Mouse (Mus musculus) ES-E14 (cell line): ENCODE measurements around the gene Tacr2.

Experiments
- CHD2 ChIP-seq: IDR thresholded peaks from 2 replicates; pipeline ENCODE4 v1.6.1; 2014; ENCODE audit warnings: mild to moderate bottlenecking, low read depth, low read length, inconsistent platforms
- HCFC1 ChIP-seq: IDR thresholded peaks from 2 replicates; pipeline ENCODE4 v1.6.1; 2012; ENCODE audit warnings: low read length, inconsistent platforms, borderline replicate concordance; ENCODE audit not compliant: insufficient read depth
- MAFK ChIP-seq: IDR thresholded peaks from 2 replicates; pipeline ENCODE4 v1.6.1; 2014; ENCODE audit warnings: mild to moderate bottlenecking, low read depth, low read length, inconsistent platforms; ENCODE audit not compliant: insufficient read depth
- ZNF384 ChIP-seq: IDR thresholded peaks from 2 replicates; pipeline ENCODE4 v1.6.1; 2012; ENCODE audit warnings: low read depth, low read length, inconsistent platforms

DNA sequence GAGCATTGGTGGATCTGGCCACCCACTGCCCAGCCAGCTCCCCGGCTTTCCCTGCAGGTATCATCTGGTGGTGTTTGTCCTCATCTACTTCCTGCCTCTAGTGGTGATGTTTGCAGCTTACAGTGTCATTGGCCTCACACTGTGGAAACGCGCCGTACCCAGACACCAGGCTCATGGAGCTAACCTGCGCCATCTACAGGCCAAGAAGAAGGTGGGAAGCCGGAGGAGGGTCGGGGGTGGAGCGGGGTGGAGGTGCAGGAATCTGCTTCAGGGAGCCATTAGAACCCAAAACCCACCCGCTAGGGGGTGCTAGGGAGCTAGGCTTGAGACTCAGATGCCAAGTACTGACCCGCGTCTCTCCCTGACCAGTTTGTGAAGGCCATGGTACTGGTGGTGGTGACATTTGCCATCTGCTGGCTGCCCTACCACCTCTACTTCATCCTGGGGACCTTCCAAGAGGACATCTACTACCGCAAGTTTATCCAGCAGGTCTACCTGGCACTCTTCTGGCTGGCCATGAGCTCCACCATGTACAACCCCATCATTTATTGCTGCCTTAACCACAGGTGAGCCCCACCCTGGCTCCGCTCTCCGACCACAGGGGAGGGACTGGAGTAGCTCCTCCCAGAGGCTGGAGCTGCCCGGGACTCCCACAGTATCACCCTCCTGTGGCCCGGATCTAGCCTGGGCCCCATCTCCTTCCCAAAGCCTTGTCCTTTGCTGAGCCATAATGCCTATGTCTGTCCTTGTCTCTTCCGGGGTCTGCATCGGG, 9.1 kb downstream of the Tacr2 start:
- TF ChIP-seq HCFC1: 0 out of 2 replicates have a peak, but pooled peaks have one; percentile 2
- no peak for TF ChIP-seq CHD2
- TF ChIP-seq ZNF384: no peak
- TF ChIP-seq MAFK: no peak
